Mouse (Mus musculus): ENCODE measurements around the gene Gm4559. TPM values are rescaled to one million over a fixed set of nuclear protein-coding genes. Genes with fewer than 3 reads are reported as not detected.
"Not testable (repeated sequence)": the region's sequence is repeated elsewhere in the genome, so short reads cannot be mapped to it uniquely, and the experiment has no call there.

Gm4559 gene
- polyA plus RNA-seq (2016; fragmentation: Nextera tagmentation; extraction: Ambion mirVana): not detected in 2 replicates

- H3K27me3 ChIP-seq (ENCODE audit: insufficient read depth, poor library complexity, severe bottlenecking); H3K9me3 ChIP-seq; DNase-seq (ENCODE audit: low spot score); H3K36me3 ChIP-seq; H3K27ac ChIP-seq; H3K4me3 ChIP-seq; H3K4me1 ChIP-seq (replicated peaks): not testable (repeated sequence)
These were observed at the start of gene Gm4559 for GRCm38 (mm10) chr7:142274263-142274662. TSS of gene Gm4559 (minus strand) at chr7:142274363.

DNA sequence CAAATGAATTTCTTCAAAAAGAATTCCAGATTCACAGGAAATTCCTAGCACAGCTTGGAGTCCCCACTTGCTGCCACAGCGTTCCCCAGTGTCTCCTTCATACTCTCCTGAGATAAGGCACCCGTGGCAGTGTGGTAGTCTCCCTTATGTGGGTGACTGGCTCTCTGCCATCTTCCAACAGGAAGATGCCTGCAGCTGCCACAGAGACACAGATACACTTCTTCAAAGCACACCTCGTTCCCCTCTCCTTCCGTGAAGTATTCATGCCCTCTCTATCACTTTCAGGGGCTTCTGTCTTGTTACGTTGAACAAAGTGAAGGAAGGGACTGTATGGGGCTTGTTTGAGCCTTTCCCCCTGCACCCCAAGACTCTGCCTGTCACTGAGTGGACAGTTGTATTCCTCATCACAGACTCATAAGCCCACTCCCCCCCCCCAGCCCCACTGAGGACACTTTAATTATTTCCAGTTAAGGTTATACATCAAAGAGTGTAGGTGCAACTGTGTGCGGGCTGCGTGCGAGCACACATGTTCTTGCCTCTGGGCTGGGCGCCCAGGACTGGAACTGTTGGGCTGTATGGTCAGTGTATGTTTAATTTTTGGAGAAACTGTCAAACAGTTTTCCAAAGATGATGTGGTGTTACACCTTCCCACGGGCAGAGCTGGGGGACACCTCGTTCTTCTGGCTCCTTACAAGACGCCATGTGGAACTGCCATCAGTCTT lies 49.4 kb upstream of the Gm4559 start:
- no peak for DNase-seq (ENCODE audit: low spot score)
- H3K9me3 ChIP-seq: no peaks in the 10 kb centered on the region
- 92% methylated on average over 12 of the region's 12 CpGs for WGBS
- H3K4me3 ChIP-seq: no peak overlapping the region
- H3K36me3 ChIP-seq: no peaks in the 10 kb centered on the region
- peaks cover 26% of the 10 kb centered on the region for H3K4me1 ChIP-seq (replicated peaks)
- peaks cover 5% of the 10 kb centered on the region; the same call in 1 of the 2 replicates for H3K27me3 ChIP-seq (ENCODE audit: insufficient read depth, poor library complexity, severe bottlenecking)
- H3K27ac ChIP-seq: no peak overlapping the region

GRCm38 (mm10) chr7:142322641-142323040 lies 48.5 kb upstream of the Gm4559 start:
- H3K4me1 ChIP-seq (replicated peaks): peaks cover 22% of the 10 kb centered on the region
- no peak for DNase-seq (ENCODE audit: low spot score)
- no peak overlapping the region for H3K27ac ChIP-seq
- H3K36me3 ChIP-seq: no peaks in the 10 kb centered on the region
- H3K27me3 ChIP-seq (ENCODE audit: insufficient read depth, poor library complexity, severe bottlenecking): peaks cover 5% of the 10 kb centered on the region; the same call in 1 of the 2 replicates
- WGBS: 92% methylated on average over 6 of the region's 6 CpGs
- H3K4me3 ChIP-seq: no peak overlapping the region
- H3K9me3 ChIP-seq: no peaks in the 10 kb centered on the region

DNA sequence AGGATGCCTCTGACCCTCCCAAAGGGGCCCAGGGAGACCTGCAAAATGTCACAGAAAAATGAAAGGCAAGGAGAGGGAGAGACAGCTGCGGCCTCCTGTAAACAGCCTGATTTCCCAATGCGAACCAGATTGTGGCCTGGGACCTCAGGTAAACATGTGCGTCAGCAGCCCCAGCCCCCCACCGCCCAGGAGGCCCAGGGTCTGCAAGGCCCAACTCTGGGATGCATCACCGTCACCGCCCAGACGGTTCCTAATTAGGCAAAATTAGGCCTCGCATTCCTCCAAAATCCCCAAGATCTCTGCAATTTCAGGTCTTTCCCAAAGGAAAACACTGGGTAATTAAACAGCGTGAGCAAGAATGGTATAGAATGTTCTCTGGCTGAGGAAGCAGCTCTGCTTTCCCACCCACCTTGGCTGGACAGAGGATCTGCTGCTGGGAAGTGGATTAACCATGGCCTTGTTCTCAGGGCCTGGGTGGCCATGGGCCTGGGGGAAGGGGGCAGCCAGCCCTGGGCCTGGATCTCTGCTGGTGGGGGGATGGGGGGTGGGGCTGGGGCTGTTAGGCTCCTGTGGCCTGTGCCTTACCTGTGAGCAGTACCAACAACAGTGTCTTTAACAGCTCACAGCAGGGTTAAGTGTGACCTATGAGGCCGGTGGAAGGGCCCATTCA lies 47.6 kb upstream of the Gm4559 start:
- WGBS: 66% methylated on average over 7 of the region's 10 CpGs
- peak overlapping the region; percentile 64; the same call in 1 of the 2 replicates for H3K27ac ChIP-seq
- H3K36me3 ChIP-seq; H3K27me3 ChIP-seq (ENCODE audit: insufficient read depth, poor library complexity, severe bottlenecking); H3K9me3 ChIP-seq; H3K4me3 ChIP-seq; DNase-seq (ENCODE audit: low spot score): not testable (repeated sequence)
- H3K4me1 ChIP-seq (replicated peaks): peaks cover 22% of the 10 kb centered on the region

DNA sequence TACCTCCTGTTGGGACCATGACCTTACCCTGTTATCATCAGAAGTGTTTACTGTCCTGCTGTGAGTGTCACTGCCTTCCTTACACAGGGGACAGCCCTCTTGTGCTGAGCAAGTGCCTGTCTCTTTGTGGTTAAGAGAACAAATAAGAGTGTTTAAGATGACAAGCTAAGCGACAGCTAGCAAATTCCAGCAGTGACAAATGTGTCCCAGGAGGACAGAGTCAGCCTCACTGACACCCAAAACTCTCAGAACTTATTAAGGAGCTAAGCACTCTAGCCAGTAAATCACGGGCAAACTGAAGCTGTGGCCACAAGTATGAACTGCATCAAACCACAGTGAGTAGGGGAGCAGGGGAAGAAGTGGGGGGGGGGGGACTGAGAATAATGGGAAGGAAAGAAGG lies 46.7 kb upstream of the Gm4559 start:
- DNase-seq (ENCODE audit: low spot score): no peak
- no peak overlapping the region for H3K4me3 ChIP-seq
- H3K27me3 ChIP-seq (ENCODE audit: insufficient read depth, poor library complexity, severe bottlenecking): peaks cover 5% of the 10 kb centered on the region; the same call in 1 of the 2 replicates
- H3K4me1 ChIP-seq (replicated peaks): peaks cover 22% of the 10 kb centered on the region
- WGBS: 41% methylated on average over 2 of the region's 2 CpGs
- H3K9me3 ChIP-seq: no peaks in the 10 kb centered on the region
- H3K36me3 ChIP-seq: no peaks in the 10 kb centered on the region
- H3K27ac ChIP-seq: peak overlapping the region; percentile 63

- DNase-seq (ENCODE audit: low spot score): no peak
- Histone ChIP-seq H3K27me3 (ENCODE audit: insufficient read depth, poor library complexity, severe bottlenecking) (peaks cover 5% of the 10 kb centered on the region; the same call in 1 of the 2 replicates), H3K36me3 (no peaks in the 10 kb centered on the region), H3K4me1 (replicated peaks) (peaks cover 27% of the 10 kb centered on the region), H3K4me3 (no peak overlapping the region), H3K9me3 (no peaks in the 10 kb centered on the region), H3K27ac (no peak overlapping the region)
- 84% methylated on average over 11 of the region's 11 CpGs for WGBS
These were observed 45.0 kb upstream of the Gm4559 start for GRCm38 (mm10) chr7:142319124-142319523.

DNA sequence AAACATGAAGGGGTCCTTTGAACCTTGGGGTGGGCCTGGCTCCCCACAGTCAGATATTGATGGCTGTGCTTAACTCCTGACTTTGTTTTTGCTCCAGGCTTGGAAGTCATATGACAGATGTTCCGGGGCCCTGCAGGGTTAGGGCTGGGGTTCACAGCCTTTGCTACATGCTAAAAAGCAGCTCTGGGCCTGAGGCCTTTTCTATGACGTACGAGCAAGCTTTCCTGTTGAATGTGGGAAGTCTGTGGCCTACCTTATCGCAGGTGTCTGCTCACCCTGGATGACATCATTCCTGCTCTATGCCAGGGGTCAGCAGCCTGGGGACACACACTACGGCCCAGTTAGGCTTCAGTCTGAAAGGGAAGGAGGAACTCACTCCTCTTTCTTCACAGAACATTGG lies 43.1 kb upstream of the Gm4559 start:
- no peaks in the 10 kb centered on the region for H3K9me3 ChIP-seq
- no peaks in the 10 kb centered on the region for H3K36me3 ChIP-seq
- 0 out of 2 replicates have a peak overlapping the region, but pooled peaks have one; percentile 23 for H3K27ac ChIP-seq
- WGBS: 80% methylated on average over 5 of the region's 5 CpGs
- DNase-seq (ENCODE audit: low spot score): no peak
- no peak overlapping the region for H3K4me3 ChIP-seq
- peaks cover 27% of the 10 kb centered on the region for H3K4me1 ChIP-seq (replicated peaks)
- peaks cover 5% of the 10 kb centered on the region; the same call in 1 of the 2 replicates for H3K27me3 ChIP-seq (ENCODE audit: insufficient read depth, poor library complexity, severe bottlenecking)

DNA sequence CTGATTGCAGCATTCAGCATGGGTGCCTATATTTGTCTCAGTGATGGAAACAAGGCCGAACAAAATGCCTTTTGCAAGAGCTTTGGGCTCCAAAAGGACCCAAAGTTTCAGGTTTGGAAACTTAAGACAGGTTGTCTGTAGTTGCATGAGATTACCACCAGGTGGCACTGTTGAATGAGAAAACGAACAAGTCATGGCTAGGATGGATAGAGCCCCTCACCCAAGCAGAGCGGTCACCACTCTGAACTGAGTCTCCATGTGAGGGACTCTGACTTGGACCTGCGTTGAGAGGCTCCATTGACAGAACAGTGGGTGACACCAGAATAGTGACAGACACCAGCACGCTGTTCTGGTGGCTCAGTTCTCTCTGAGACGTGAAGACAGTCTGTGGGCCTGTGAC lies 42.4 kb upstream of the Gm4559 start:
- Histone ChIP-seq H3K4me3 (no peak overlapping the region), H3K9me3 (no peaks in the 10 kb centered on the region), H3K4me1 (replicated peaks) (peaks cover 23% of the 10 kb centered on the region), H3K27ac (no peak overlapping the region), H3K36me3 (no peaks in the 10 kb centered on the region), H3K27me3 (ENCODE audit: insufficient read depth, poor library complexity, severe bottlenecking) (peaks cover 5% of the 10 kb centered on the region; the same call in 1 of the 2 replicates)
- 45% methylated on average over 6 of the region's 6 CpGs for WGBS
- DNase-seq (ENCODE audit: low spot score): peak; percentile 56

DNA sequence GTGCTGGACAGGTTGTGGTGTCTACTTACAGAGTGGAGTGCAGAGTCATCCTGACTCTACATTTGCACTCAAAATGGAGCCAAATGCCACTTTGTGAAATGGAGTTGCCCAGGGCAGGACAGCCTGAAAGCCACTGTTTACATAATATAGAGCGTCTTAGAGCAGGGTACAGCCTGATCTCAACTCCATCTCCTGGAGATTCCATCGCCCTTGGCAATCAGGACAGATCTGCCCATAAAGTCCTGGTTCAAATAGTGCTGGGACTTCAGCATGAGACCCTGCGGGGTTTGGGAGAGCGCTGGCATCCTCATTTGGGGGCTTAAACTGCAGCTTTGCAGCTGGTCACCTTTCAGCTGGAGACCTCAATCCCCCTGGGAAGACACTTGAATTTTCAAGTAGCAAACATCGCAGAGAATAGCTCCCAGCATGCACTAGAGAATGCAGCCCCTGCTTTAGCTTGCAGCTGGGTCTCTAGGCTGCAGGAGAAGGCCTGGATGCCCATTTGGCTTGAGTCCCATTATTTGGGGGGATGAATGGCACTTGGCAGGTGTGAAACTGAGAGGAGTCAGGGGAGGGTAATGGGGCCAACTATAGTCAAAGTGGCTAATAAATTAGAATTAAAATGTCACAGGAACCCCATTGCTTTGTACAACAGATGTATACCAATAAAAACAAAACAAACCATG lies 40.6 kb upstream of the Gm4559 start:
- no peak overlapping the region for H3K4me3 ChIP-seq
- H3K27me3 ChIP-seq (ENCODE audit: insufficient read depth, poor library complexity, severe bottlenecking): no peaks in the 10 kb centered on the region
- H3K27ac ChIP-seq: no peak overlapping the region
- H3K36me3 ChIP-seq: no peaks in the 10 kb centered on the region
- DNase-seq (ENCODE audit: low spot score): no peak
- H3K9me3 ChIP-seq: no peaks in the 10 kb centered on the region
- peaks cover 8% of the 10 kb centered on the region; the same call in 1 of the 2 replicates for H3K4me1 ChIP-seq (replicated peaks)
- WGBS: 58% methylated on average over 5 of the region's 5 CpGs

- H3K9me3 ChIP-seq; H3K4me3 ChIP-seq; H3K27ac ChIP-seq; H3K36me3 ChIP-seq; DNase-seq (ENCODE audit: low spot score); H3K4me1 ChIP-seq (replicated peaks): not testable (repeated sequence)
- peaks cover 11% of the 10 kb centered on the region; the same call in 1 of the 2 replicates for H3K27me3 ChIP-seq (ENCODE audit: insufficient read depth, poor library complexity, severe bottlenecking)
- 91% methylated on average over 1 of the region's 1 CpGs for WGBS
These were observed 29.8 kb upstream of the Gm4559 start for GRCm38 (mm10) chr7:142303929-142304328.

- WGBS: 70% methylated on average over 3 of the region's 3 CpGs
- DNase-seq (ENCODE audit: low spot score): no peak
- H3K27ac ChIP-seq: no peak within 1 kb of the TSS
- no peak within 1 kb of the TSS for H3K4me3 ChIP-seq
- no peaks in the 10 kb centered on the region for H3K9me3 ChIP-seq
- H3K4me1 ChIP-seq (replicated peaks): no peaks in the 10 kb centered on the region
- peaks cover 11% of the 10 kb centered on the region; the same call in 1 of the 2 replicates for H3K27me3 ChIP-seq (ENCODE audit: insufficient read depth, poor library complexity, severe bottlenecking)
- H3K36me3 ChIP-seq: no peaks in the 10 kb centered on the region
These were observed 29.1 kb upstream of the Gm4559 start, which contains the start of gene Krtap5-4 for GRCm38 (mm10) chr7:142303249-142303648. TSS of gene Krtap5-4 (plus strand) at chr7:142303549.

GRCm38 (mm10) chr7:142297018-142297417 lies 22.9 kb upstream of the Gm4559 start, which contains the start of gene Krtap5-1:
TSS of gene Krtap5-1 (minus strand) at chr7:142297118.
- H3K9me3 ChIP-seq; H3K4me1 ChIP-seq (replicated peaks); DNase-seq (ENCODE audit: low spot score); H3K27ac ChIP-seq; H3K36me3 ChIP-seq; H3K4me3 ChIP-seq: not testable (repeated sequence)
- peaks cover 11% of the 10 kb centered on the region; the same call in 1 of the 2 replicates for H3K27me3 ChIP-seq (ENCODE audit: insufficient read depth, poor library complexity, severe bottlenecking)

Measured in hindbrain, embryonic 10.5 days (tissue).